Mouse (Mus musculus) olfactory bulb, adult 2 months (tissue): ENCODE results near the gene Nfe2.

ENCODE experiments used
- CTCF ChIP-seq: fragments of 200-500 bp; IDR thresholded peaks from 2 replicates; pipeline ENCODE4 v1.5.1; 2012; ENCODE audit warnings: low read depth, mild to moderate bottlenecking, low read length, moderate library complexity; ENCODE audit not compliant: insufficient read depth
- POLR2A ChIP-seq: fragments of 200-500 bp; IDR thresholded peaks from 2 replicates; pipeline ENCODE4 v1.6.1; 2012; ENCODE audit warnings: mild to moderate bottlenecking, low read depth, low read length, moderate library complexity; ENCODE audit not compliant: insufficient read depth

- no peak for TF ChIP-seq CTCF
- no peak for TF ChIP-seq POLR2A
Measured at GRCm38 (mm10) chr15:103247782-103248400, 10.3 kb downstream of the Nfe2 start.
